Mouse (Mus musculus): Measurements from ENCODE around the gene BC049762. TPM values are rescaled to one million over a fixed set of nuclear protein-coding genes. Genes with fewer than 3 reads are reported as not detected.

The BC049762 gene
- total RNA-seq, 2 experiments from 2014 or later: not detected

DNA sequence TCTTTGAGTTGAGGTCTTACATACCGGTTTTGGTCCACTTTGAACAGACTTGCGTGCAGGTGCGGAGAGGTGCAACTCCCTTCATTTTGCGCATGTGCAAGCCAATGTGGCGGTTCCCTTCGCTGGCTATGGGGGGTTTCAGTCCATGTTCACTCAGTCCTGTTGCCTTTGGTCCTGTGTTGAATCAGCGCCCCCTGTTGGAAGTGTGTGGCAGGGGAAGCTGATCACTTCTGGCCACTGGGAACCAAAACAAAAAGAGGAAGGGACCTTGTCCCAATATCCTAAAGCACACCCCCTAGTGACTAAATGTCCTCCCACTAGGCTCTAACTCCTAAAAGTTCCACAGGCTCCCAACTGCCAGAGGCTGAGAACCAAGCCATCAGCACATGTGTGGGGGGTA lies 48.8 kb downstream of the BC049762 start:
- no peak for DNase-seq

DNA sequence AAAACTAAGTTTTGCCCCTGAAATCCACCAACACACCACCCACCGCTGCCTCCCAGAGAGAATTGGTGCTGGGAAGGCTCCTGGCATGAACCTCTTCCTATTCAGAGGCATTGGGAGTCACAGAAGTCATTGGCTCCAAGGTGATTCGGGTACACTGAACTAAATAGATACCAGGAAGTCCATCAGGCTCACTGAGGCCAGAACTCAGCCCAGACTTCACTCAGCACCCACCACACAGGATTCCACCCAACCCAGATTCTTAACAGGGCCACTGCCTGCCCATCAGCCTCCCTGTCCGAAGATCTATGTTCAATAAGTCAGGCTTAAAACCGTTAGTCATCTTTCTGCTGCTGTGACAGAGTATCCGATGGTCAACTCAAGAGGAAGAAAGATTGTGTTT lies 51.4 kb downstream of the BC049762 start:
- DNase-seq: no peak

DNA sequence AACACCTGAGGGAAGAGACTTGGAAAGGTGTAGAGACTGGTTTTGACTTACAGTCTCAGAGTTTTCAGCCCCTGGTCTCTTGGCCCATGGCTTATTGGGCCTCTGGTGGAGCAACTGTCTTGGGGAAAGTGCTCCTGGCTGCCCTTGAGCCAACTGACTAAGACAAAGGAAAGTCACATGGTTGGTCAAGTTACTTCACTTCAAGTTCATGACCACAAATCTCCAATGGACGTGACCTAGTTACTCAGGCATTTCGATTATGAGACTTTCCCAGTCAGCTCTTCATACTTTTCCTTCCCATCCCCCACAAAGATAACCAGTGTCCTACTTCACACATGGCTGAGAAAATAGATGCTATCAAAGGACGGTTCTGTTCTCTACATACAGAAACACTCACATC lies 55.1 kb downstream of the BC049762 start:
- no peak for DNase-seq

Other genes with a start within 250 kb of the BC049762 start
- not detected for gene Olfr54, start 248.8 kb downstream of the BC049762 start, total RNA-seq (2021)
- not detected for gene Olfr1375, start 214.9 kb downstream of the BC049762 start, total RNA-seq (2021)
- gene Zfp354a, start 203.8 kb downstream of the BC049762 start, total RNA-seq (2021): 1 to 10 TPM; 2.1 to 2.2 TPM
- gene Gm12569, start 42.6 kb downstream of the BC049762 start, total RNA-seq (2021): not detected
- 10 to 100 TPM; 49.5 to 55.0 TPM for gene Clk4, start 1.3 kb downstream of the BC049762 start, total RNA-seq (2021)
- 1 to 10 TPM; 5.7 to 6.0 TPM for gene Col23a1, start 26.9 kb upstream of the BC049762 start, total RNA-seq (2021)

Data from heart, postnatal 4 days (tissue).